Mouse (Mus musculus) midbrain, embryonic 16.5 days (tissue): ENCODE data around the gene Rad23a. TPM values are rescaled to one million over a fixed set of nuclear protein-coding genes. Genes with fewer than 3 reads are reported as not detected.

ENCODE experiments used
- ATAC-seq: fragments of 200-750 bp; cut with Nextera tagmentation; 2 replicates; pipeline ENCODE4 v1.8.0; 2017; ENCODE audit warnings: moderate TSS enrichment
- H3K27ac ChIP-seq: fragments of 300-500 bp; sonication (generic); 2 replicates; pipeline ENCODE4 v1.5.1; 2014; ENCODE audit warnings: mild to moderate bottlenecking, low read length, mixed read lengths
- H3K27me3 ChIP-seq: fragments of 300-500 bp; sonication (generic); 2 replicates; pipeline ENCODE4 v1.6.1; 2014; ENCODE audit warnings: low read depth, low read length, mixed read lengths; ENCODE audit not compliant: control insufficient read depth, insufficient read depth
- H3K36me3 ChIP-seq: fragments of 300-500 bp; sonication (generic); 2 replicates; pipeline ENCODE4 v1.6.1; 2014; ENCODE audit warnings: mild to moderate bottlenecking, low read length, moderate library complexity, mixed read lengths; ENCODE audit not compliant: control insufficient read depth, insufficient read depth
- H3K4me1 ChIP-seq: fragments of 300-500 bp; sonication (generic); 2 replicates; pipeline ENCODE4 v1.6.1; 2014; ENCODE audit warnings: mild to moderate bottlenecking, low read length, mixed read lengths; ENCODE audit not compliant: control insufficient read depth, insufficient read depth
- H3K4me2 ChIP-seq: fragments of 300-500 bp; sonication (generic); 2 replicates; pipeline ENCODE4 v1.6.1; 2014; ENCODE audit warnings: mild to moderate bottlenecking, low read length, mixed read lengths
- H3K4me3 ChIP-seq: fragments of 300-500 bp; sonication (generic); 2 replicates; pipeline ENCODE4 v1.5.1; 2014; ENCODE audit warnings: low read depth, mild to moderate bottlenecking, low read length, moderate library complexity, mixed read lengths
- H3K9ac ChIP-seq: fragments of 300-500 bp; sonication (generic); 2 replicates; pipeline ENCODE4 v1.6.1; 2014; ENCODE audit warnings: low read depth, low read length, mixed read lengths
- H3K9me3 ChIP-seq: fragments of 300-500 bp; sonication (generic); replicated peaks from 2 replicates; pipeline ENCODE4 v1.6.1; 2014; ENCODE audit warnings: mild to moderate bottlenecking, low read length, mixed read lengths; ENCODE audit not compliant: control insufficient read depth, poor library complexity, severe bottlenecking
- WGBS: fragments of 180-500 bp; shearing (Covaris S2); extraction: QIAGEN DNeasy Blood & Tissue Kit; methylation state at CpG from one replicate; pipeline ENCODE4 v1.1.7; 2014; 5-methylcytosine and 5-hydroxymethylcytosine counted together
- polyA plus RNA-seq: library from polyadenylated mRNA; unstranded; fragments of >200 nt; fragmentation: Nextera tagmentation; extraction: Ambion mirVana; gene quantifications from 2 replicates; pipeline ENCODE4 v1.2.1, GENCODE M21; 2015

Rad23a gene
- polyA plus RNA-seq, 1 experiment from 2014 or later = 85.6 TPM

- Histone ChIP-seq H3K9ac (peak overlapping the region; percentile 93), H3K27ac (peak overlapping the region; percentile 91), H3K4me1 (peaks cover 25% of the 10 kb centered on the region), H3K9me3 (no peaks in the 10 kb centered on the region), H3K27me3 (no peaks in the 10 kb centered on the region), H3K4me3 (peak overlapping the region; percentile 86), H3K36me3 (peaks cover 25% of the 10 kb centered on the region), H3K4me2 (peak overlapping the region; percentile 86)
- no peak for ATAC-seq
- WGBS = 13% methylated on average over 12 of the region's 12 CpGs
These were observed 5.1 kb upstream of the Rad23a start for GRCm38 (mm10) chr8:84845355-84846093.

- no peaks in the 10 kb centered on the region for H3K9me3 ChIP-seq
- whole genome bisulfite sequencing = 93% methylated on average over 9 of the region's 9 CpGs
- peak overlapping the region; percentile 86; the same call in 1 of the 2 replicates for H3K4me3 ChIP-seq
- H3K9ac ChIP-seq = peak overlapping the region; percentile 93; the same call in 1 of the 2 replicates
- no peaks in the 10 kb centered on the region for H3K27me3 ChIP-seq
- H3K36me3 ChIP-seq = peaks cover 25% of the 10 kb centered on the region
- peaks cover 29% of the 10 kb centered on the region for H3K4me1 ChIP-seq
- no peak overlapping the region for H3K27ac ChIP-seq
- H3K4me2 ChIP-seq = peak overlapping the region; percentile 86
- no peak for ATAC-seq
These were observed 4.1 kb upstream of the Rad23a start for GRCm38 (mm10) chr8:84844397-84845070.

DNA sequence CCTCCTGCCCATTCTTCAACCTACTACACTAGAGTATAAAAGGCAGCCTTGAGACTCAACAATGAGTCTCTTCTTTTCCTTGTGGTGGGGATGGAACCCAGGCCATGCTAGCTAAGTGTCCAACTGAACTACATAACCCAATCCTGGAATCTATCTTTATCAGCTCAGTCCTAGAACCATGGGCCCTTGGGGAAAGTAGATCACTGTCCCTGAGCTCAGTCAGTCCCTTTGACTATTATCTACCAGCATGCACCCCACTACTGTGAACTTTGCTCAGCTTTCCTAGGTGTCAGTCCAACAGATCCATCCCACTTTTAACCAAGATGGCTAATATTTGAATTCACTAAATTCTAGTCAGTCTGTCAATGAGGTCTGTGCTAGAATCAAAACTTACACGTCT lies 1.0 kb upstream of the Rad23a start:
- WGBS = 79% methylated on average over 1 of the region's 1 CpGs
- ATAC-seq = no peak
- peaks cover 39% of the 10 kb centered on the region for H3K36me3 ChIP-seq
- H3K4me3 ChIP-seq = no peak overlapping the region
- no peak overlapping the region for H3K27ac ChIP-seq
- no peaks in the 10 kb centered on the region for H3K27me3 ChIP-seq
- peaks cover 31% of the 10 kb centered on the region for H3K4me1 ChIP-seq
- H3K4me2 ChIP-seq = no peak overlapping the region
- no peak overlapping the region for H3K9ac ChIP-seq
- H3K9me3 ChIP-seq = no peaks in the 10 kb centered on the region

DNA sequence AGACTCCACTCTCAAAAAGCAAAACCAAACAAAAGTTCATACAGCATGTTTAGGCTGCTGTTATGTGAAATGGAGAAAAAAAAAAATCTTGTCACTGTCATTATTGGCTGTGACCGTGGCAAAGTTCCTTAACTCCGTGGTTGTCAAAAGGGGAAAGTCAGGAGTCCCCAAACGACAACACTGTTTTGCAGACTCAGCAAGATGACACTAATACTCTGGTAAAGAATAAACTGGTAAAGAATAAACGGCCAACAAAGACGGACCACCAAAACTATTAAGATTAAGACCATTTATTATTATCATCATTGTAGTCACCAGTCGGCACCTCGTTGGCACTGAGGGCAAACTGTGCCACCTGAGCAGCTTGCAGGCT lies 604 bp downstream of the Rad23a start:
- ATAC-seq = no peak
- Histone ChIP-seq H3K27me3 (no peaks in the 10 kb centered on the region), H3K9me3 (no peaks in the 10 kb centered on the region), H3K4me3 (peak overlapping the region; percentile 73), H3K4me2 (peak overlapping the region; percentile 74), H3K36me3 (peaks cover 47% of the 10 kb centered on the region), H3K27ac (peak overlapping the region; percentile 86), H3K4me1 (peaks cover 26% of the 10 kb centered on the region), H3K9ac (peak overlapping the region; percentile 90)
- WGBS = 2% methylated on average over 7 of the region's 7 CpGs

DNA sequence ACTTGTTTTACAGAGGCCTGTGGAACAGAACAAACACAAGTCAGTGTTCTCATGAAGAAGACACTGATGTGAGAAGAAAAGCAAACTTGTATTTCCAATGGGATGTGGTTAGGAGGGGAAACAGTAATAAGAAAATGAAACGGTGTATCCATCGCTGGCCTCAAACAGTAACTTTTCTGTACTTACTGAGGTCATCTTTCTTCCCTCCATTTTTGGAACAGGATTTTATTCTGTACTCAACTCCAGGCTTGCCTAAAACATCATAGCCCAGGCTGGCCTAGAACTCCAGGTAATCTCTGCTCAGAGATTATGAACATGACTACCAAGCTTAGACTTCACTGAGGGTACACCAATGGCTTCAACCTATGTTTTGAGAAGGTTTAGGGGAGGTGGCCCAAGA lies 1.1 kb downstream of the Rad23a start:
- Histone ChIP-seq H3K36me3 (peaks cover 49% of the 10 kb centered on the region), H3K9ac (peak overlapping the region; percentile 90; the same call in 1 of the 2 replicates)

GRCm38 (mm10) chr8:84838513-84838912 lies 2.0 kb downstream of the Rad23a start:
- H3K4me2 ChIP-seq = no peak overlapping the region
- 86% methylated on average over 5 of the region's 5 CpGs for WGBS
- no peak overlapping the region for H3K4me3 ChIP-seq
- H3K9me3 ChIP-seq = no peaks in the 10 kb centered on the region
- H3K9ac ChIP-seq = no peak overlapping the region
- no peak for ATAC-seq
- peaks cover 48% of the 10 kb centered on the region for H3K36me3 ChIP-seq
- H3K27ac ChIP-seq = no peak overlapping the region
- H3K4me1 ChIP-seq = peaks cover 17% of the 10 kb centered on the region
- no peaks in the 10 kb centered on the region for H3K27me3 ChIP-seq

More for the DNA sequence above, 1.1 kb downstream of the Rad23a start:
- no peak for ATAC-seq
- H3K27me3 ChIP-seq = no peaks in the 10 kb centered on the region
- H3K4me3 ChIP-seq = peak overlapping the region; percentile 73
- 92% methylated on average over 2 of the region's 2 CpGs for WGBS
- H3K9me3 ChIP-seq = no peaks in the 10 kb centered on the region
- no peak overlapping the region for H3K27ac ChIP-seq
- peak overlapping the region; percentile 74 for H3K4me2 ChIP-seq
- peaks cover 21% of the 10 kb centered on the region for H3K4me1 ChIP-seq

GRCm38 (mm10) chr8:84837912-84838470 lies 2.5 kb downstream of the Rad23a start:
- 85% methylated on average over 15 of the region's 15 CpGs for WGBS
- Histone ChIP-seq H3K9me3 (no peaks in the 10 kb centered on the region), H3K27ac (no peak overlapping the region), H3K9ac (no peak overlapping the region), H3K4me3 (no peak overlapping the region), H3K36me3 (peaks cover 43% of the 10 kb centered on the region), H3K27me3 (no peaks in the 10 kb centered on the region), H3K4me2 (no peak overlapping the region), H3K4me1 (peaks cover 17% of the 10 kb centered on the region)
- ATAC-seq = no peak

GRCm38 (mm10) chr8:84837149-84837911 lies 3.1 kb downstream of the Rad23a start:
- H3K9me3 ChIP-seq = no peaks in the 10 kb centered on the region
- no peak for ATAC-seq
- WGBS = 68% methylated on average over 8 of the region's 8 CpGs
- H3K4me2 ChIP-seq = no peak overlapping the region
- H3K9ac ChIP-seq = no peak overlapping the region
- H3K27me3 ChIP-seq = no peaks in the 10 kb centered on the region
- H3K27ac ChIP-seq = no peak overlapping the region
- H3K4me3 ChIP-seq = no peak overlapping the region
- peaks cover 19% of the 10 kb centered on the region for H3K4me1 ChIP-seq
- H3K36me3 ChIP-seq = peaks cover 37% of the 10 kb centered on the region
